Mouse (Mus musculus) cerebellum, adult (tissue): Measurements from ENCODE around the gene Il31ra.

Experiments used
- ATAC-seq: cut with Nextera tagmentation; 2 replicates; pipeline ENCODE4 v1.9.2; 2017; ENCODE audit warnings: mild to moderate bottlenecking, moderate library complexity, mixed read lengths; ENCODE audit not compliant: insufficient number of reproducible peaks, low FRiP score, low TSS enrichment

Gene Il31ra

GRCm38 (mm10) chr13:112472401-112473023 lies 121.6 kb downstream of the Il31ra start:
- ATAC-seq = no peak

- ATAC-seq = no peak
These were observed 123.0 kb downstream of the Il31ra start for GRCm38 (mm10) chr13:112471201-112471600.
